Mouse (Mus musculus): ENCODE data around the gene Nr4a1. TPM values are rescaled to one million over a fixed set of nuclear protein-coding genes. Genes with fewer than 3 reads are reported as not detected.

Nr4a1 gene
- polyA plus RNA-seq, 1 experiment from 2014 or later, result 14.7 TPM

GRCm38 (mm10) chr15:101278589-101278988, 24.5 kb downstream of the Nr4a1 start:
- whole genome bisulfite sequencing, result 27% methylated on average over 5 of the region's 5 CpGs
- no peaks in the 10 kb centered on the region for H3K27me3 ChIP-seq
- no peak overlapping the region for H3K4me3 ChIP-seq
- H3K4me1 ChIP-seq, result peaks cover 39% of the 10 kb centered on the region
- 0 out of 2 replicates have a peak overlapping the region, but pooled peaks have one; percentile 2 for H3K4me2 ChIP-seq
- H3K9ac ChIP-seq, result no peak overlapping the region
- peaks cover 9% of the 10 kb centered on the region for H3K36me3 ChIP-seq
- no peak for ATAC-seq (ENCODE audit: insufficient number of reproducible peaks, low FRiP score, low TSS enrichment, low read depth)
- H3K27ac ChIP-seq, result peak overlapping the region; percentile 52
- no peaks in the 10 kb centered on the region for H3K9me3 ChIP-seq

- Histone ChIP-seq H3K4me3 (no peak overlapping the region), H3K27ac (peak overlapping the region; percentile 52; the same call in 1 of the 2 replicates), H3K36me3 (no peaks in the 10 kb centered on the region), H3K9me3 (no peaks in the 10 kb centered on the region), H3K4me1 (peaks cover 39% of the 10 kb centered on the region), H3K4me2 (no peak overlapping the region), H3K27me3 (no peaks in the 10 kb centered on the region), H3K9ac (no peak overlapping the region)
- 54% methylated on average over 12 of the region's 12 CpGs for WGBS
- no peak for ATAC-seq (ENCODE audit: insufficient number of reproducible peaks, low FRiP score, low TSS enrichment, low read depth)
Measured at GRCm38 (mm10) chr15:101279430-101279999, 25.4 kb downstream of the Nr4a1 start.

GRCm38 (mm10) chr15:101282471-101282870, 28.4 kb downstream of the Nr4a1 start:
- H3K9me3 ChIP-seq, result no peaks in the 10 kb centered on the region
- WGBS, result 67% methylated on average over 5 of the region's 5 CpGs
- ATAC-seq (ENCODE audit: insufficient number of reproducible peaks, low FRiP score, low TSS enrichment, low read depth), result no peak

GRCm38 (mm10) chr15:101283183-101283910, 29.3 kb downstream of the Nr4a1 start:
- peak overlapping the region; percentile 90 for H3K4me2 ChIP-seq
- no peak; the same call in 1 of the 2 replicates for ATAC-seq (ENCODE audit: insufficient number of reproducible peaks, low FRiP score, low TSS enrichment, low read depth)
- no peaks in the 10 kb centered on the region for H3K9me3 ChIP-seq
- peaks cover 21% of the 10 kb centered on the region for H3K36me3 ChIP-seq
- WGBS, result 2% methylated on average over 26 of the region's 26 CpGs
- peak overlapping the region; percentile 43 for H3K9ac ChIP-seq
- no peaks in the 10 kb centered on the region for H3K27me3 ChIP-seq
- peak overlapping the region; percentile 86 for H3K27ac ChIP-seq
- peaks cover 38% of the 10 kb centered on the region for H3K4me1 ChIP-seq
- peak overlapping the region; percentile 87 for H3K4me3 ChIP-seq

More at GRCm38 (mm10) chr15:101282471-101282870, 28.4 kb downstream of the Nr4a1 start:
- Histone ChIP-seq H3K27ac (no peak overlapping the region), H3K9ac (no peak overlapping the region), H3K4me2 (no peak overlapping the region), H3K4me3 (no peak overlapping the region), H3K4me1 (peaks cover 46% of the 10 kb centered on the region), H3K36me3 (peaks cover 12% of the 10 kb centered on the region), H3K27me3 (no peaks in the 10 kb centered on the region)

- H3K36me3 ChIP-seq, result peaks cover 29% of the 10 kb centered on the region
- peak within 1 kb of the TSS; percentile 82 for H3K9ac ChIP-seq
- WGBS, result under 1% methylated on average over 61 of the region's 61 CpGs
- peak within 1 kb of the TSS; percentile 90 for H3K4me2 ChIP-seq
- ATAC-seq (ENCODE audit: insufficient number of reproducible peaks, low FRiP score, low TSS enrichment, low read depth), result peak; percentile 86
- H3K4me3 ChIP-seq, result peak within 1 kb of the TSS; percentile 87
- peak within 1 kb of the TSS; percentile 86 for H3K27ac ChIP-seq
- no peaks in the 10 kb centered on the region for H3K27me3 ChIP-seq
- H3K4me1 ChIP-seq, result peaks cover 30% of the 10 kb centered on the region
- no peaks in the 10 kb centered on the region for H3K9me3 ChIP-seq
Measured at GRCm38 (mm10) chr15:101283911-101284750, 30.1 kb downstream of the Nr4a1 start, which contains the start of gene Atg101. Gene Atg101 (plus strand): TSS chr15:101284272.

GRCm38 (mm10) chr15:101286129-101286770, 32.2 kb downstream of the Nr4a1 start:
- Histone ChIP-seq H3K36me3 (peaks cover 50% of the 10 kb centered on the region), H3K9ac (no peak overlapping the region), H3K27me3 (no peaks in the 10 kb centered on the region), H3K4me2 (no peak overlapping the region), H3K4me3 (no peak overlapping the region), H3K4me1 (peaks cover 25% of the 10 kb centered on the region), H3K9me3 (no peaks in the 10 kb centered on the region), H3K27ac (no peak overlapping the region)
- WGBS, result 70% methylated on average over 9 of the region's 9 CpGs
- no peak for ATAC-seq (ENCODE audit: insufficient number of reproducible peaks, low FRiP score, low TSS enrichment, low read depth)

GRCm38 (mm10) chr15:101287361-101287760, 33.3 kb downstream of the Nr4a1 start:
- Histone ChIP-seq H3K4me3 (no peak overlapping the region), H3K9ac (no peak overlapping the region), H3K4me2 (no peak overlapping the region), H3K27ac (no peak overlapping the region), H3K9me3 (no peaks in the 10 kb centered on the region), H3K27me3 (no peaks in the 10 kb centered on the region), H3K36me3 (peaks cover 57% of the 10 kb centered on the region), H3K4me1 (peaks cover 25% of the 10 kb centered on the region)
- no peak for ATAC-seq (ENCODE audit: insufficient number of reproducible peaks, low FRiP score, low TSS enrichment, low read depth)
- WGBS, result 97% methylated on average over 6 of the region's 6 CpGs

- Histone ChIP-seq H3K9me3 (no peaks in the 10 kb centered on the region), H3K36me3 (peaks cover 57% of the 10 kb centered on the region), H3K27ac (no peak overlapping the region), H3K4me2 (no peak overlapping the region), H3K4me3 (no peak overlapping the region), H3K27me3 (no peaks in the 10 kb centered on the region), H3K4me1 (peaks cover 34% of the 10 kb centered on the region), H3K9ac (no peak overlapping the region)
- 96% methylated on average over 15 of the region's 15 CpGs for WGBS
- ATAC-seq (ENCODE audit: insufficient number of reproducible peaks, low FRiP score, low TSS enrichment, low read depth), result no peak
Measured at GRCm38 (mm10) chr15:101290354-101290753, 36.3 kb downstream of the Nr4a1 start.

- WGBS, result 83% methylated on average over 3 of the region's 3 CpGs
- no peak overlapping the region for H3K27ac ChIP-seq
- H3K36me3 ChIP-seq, result peaks cover 49% of the 10 kb centered on the region
- H3K9ac ChIP-seq, result no peak overlapping the region
- no peaks in the 10 kb centered on the region for H3K27me3 ChIP-seq
- H3K4me1 ChIP-seq, result peaks cover 25% of the 10 kb centered on the region
- H3K4me3 ChIP-seq, result no peak overlapping the region
- no peaks in the 10 kb centered on the region for H3K9me3 ChIP-seq
- ATAC-seq (ENCODE audit: insufficient number of reproducible peaks, low FRiP score, low TSS enrichment, low read depth), result no peak
- no peak overlapping the region for H3K4me2 ChIP-seq
Measured at GRCm38 (mm10) chr15:101292012-101292411, 37.9 kb downstream of the Nr4a1 start.

GRCm38 (mm10) chr15:101293025-101293621, 39.1 kb downstream of the Nr4a1 start, which contains the start of gene 6030408B16Rik:
Gene 6030408B16Rik (plus strand): TSS chr15:101293212.
- Histone ChIP-seq H3K4me2 (no peak within 1 kb of the TSS), H3K4me1 (peaks cover 25% of the 10 kb centered on the region), H3K9ac (no peak within 1 kb of the TSS), H3K4me3 (no peak within 1 kb of the TSS), H3K27me3 (no peaks in the 10 kb centered on the region), H3K27ac (no peak within 1 kb of the TSS), H3K9me3 (no peaks in the 10 kb centered on the region), H3K36me3 (peaks cover 38% of the 10 kb centered on the region)
- ATAC-seq (ENCODE audit: insufficient number of reproducible peaks, low FRiP score, low TSS enrichment, low read depth), result no peak
- 45% methylated on average over 18 of the region's 18 CpGs for WGBS

Measured in limb, embryonic 15.5 days (tissue).